Mouse (Mus musculus) kidney, adult 8-10 months (tissue): Measurements from ENCODE around the gene Zfp579.
"Not testable (repeated sequence)": the region's sequence is repeated elsewhere in the genome, so short reads cannot be mapped to it uniquely, and the experiment has no call there.

Experiments used
- DNase-seq, 2 experiments: peaks; one replicate each; pipeline ENCODE4 v3.0.0; 2022

The Zfp579 gene

DNA sequence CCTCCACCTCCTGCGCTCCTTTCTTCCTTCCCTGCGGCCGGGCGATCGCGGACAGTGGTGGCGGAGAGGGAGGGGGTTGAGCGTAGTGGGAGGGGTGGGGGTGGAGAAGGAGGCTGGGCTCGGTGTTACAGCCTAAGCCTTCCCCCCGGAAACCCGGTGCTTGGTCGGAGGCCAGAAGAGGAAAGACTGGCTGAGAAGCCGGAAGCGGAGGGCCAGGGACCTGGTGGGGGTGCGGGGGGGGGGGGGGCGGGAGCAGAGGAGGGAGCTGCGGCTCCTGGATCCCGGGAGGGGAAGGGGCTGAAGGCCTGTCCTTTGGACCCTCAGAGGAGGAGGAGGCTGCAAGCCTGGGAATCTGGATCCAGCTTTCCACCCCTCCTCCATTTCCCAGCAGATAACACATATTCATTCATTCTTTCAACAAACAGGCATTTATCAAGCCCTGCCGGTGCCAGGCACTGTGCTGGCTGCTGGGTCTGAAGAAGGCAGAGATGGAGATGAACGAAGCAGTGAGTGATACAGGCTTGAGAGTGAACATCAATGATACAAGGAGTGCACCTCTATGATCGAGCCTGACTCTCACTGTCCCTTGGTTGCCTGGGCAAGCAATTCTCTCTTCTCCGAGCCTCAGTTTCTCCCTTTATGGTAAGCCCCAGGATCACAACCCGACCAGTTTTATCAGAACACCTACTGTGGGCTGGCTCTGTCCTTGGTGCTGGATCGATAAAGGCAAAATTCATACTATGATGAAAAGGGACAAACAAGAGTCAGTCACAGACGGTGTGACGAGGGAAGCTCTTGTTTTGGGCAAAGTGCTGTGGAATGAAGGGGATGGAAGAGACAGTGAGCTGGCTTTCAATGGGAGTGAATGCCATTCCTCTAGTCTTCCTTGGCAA lies at the start of gene Zfp579:
Gene Zfp579 (minus strand): TSS at position 156 of the 893 bp plus-strand sequence.
- peak; percentile 86 to 93 for DNase-seq

DNA sequence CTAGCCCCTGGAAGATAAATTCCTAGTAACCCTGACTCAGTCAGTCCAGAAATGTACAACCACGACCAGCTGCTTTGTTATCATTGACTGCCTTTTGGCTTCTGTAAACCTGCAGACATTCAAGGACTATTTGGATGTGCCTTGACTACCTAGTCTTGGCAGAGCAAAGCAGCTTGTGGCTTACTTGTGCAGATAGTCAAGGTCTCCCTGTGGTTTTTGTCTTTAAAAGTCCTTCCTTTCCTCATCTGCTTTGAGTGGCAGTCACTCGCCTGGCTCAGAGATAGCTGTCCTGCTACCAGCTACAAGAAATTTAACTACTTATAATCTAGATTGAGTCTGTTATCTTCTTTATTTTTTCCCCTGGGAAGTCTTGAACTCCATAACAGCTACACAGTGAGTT lies 49.0 kb upstream of the Zfp579 start:
- no peak for DNase-seq

DNA sequence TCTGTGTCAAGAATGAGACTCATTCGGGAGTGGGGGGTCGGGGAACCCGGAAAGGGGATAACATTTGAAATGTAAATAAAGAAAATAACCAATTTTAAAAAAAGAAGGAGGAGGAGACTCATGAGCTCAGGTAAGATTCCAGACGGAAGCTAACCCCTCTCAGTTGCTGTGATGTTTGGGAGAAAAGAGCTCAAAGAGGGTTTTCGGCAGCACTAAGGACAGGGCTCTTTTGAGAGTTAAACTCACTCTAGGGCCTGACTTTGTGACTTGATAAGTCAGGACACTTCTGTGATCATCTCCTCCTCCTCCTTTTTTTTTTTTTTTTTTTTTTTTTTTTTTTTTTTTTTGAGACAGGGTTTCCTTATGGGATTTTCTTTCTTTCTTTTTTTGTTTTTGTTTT lies 43.0 kb upstream of the Zfp579 start:
- DNase-seq = no peak

DNA sequence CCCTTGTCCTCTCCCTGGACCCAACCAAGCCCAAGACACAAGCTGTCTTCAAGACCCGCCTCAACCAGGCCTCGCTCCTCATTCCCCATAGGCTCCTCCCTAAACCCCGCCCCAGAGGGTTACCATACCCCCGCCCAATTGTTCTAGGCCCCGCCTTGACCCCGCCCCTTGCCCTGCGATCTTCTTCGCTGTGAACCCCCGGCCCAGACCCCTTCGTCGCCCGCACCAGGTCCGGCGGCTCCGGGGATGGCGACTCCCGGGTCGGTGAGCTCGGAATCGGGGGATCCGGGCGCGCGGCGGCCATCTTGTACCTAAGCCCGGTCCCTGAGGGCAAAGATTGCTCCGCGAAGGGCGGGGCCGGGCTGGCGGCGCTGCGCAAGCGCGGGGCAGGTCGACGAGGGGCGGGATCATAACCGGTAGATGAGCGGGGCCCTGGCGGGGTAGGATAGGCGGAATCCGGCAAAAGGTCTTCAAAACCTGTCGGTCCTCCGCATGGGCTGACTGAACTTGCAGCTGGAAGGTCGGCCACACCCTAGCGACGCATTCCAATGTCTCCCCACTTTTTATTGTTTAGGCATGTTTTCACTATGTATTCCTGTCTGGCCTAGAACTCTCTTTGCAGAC lies 42.3 kb upstream of the Zfp579 start, which contains the start of gene Zfp784:
Gene Zfp784 (minus strand): TSS at position 338 of the 624 bp plus-strand sequence.
- DNase-seq = peak; percentile 92 to 94

DNA sequence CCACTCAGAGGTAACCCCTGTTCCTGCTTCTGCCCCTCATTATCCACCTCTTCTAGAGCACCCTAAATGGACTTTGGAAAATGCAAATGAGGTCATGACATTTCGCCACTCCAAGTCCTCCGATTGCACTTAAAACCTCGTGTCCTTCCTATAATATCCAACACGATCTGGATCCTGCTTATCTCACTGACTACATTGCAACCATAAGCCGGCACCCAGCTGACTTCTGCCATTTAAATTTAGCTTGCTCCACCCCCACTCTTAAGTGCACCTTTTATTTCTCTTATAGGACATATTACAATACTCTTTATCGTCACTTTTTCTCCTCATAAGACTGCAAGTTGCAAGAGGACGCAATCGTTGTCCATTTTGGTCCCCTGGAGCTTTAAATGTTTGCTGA lies 41.5 kb upstream of the Zfp579 start:
- no peak for DNase-seq

DNA sequence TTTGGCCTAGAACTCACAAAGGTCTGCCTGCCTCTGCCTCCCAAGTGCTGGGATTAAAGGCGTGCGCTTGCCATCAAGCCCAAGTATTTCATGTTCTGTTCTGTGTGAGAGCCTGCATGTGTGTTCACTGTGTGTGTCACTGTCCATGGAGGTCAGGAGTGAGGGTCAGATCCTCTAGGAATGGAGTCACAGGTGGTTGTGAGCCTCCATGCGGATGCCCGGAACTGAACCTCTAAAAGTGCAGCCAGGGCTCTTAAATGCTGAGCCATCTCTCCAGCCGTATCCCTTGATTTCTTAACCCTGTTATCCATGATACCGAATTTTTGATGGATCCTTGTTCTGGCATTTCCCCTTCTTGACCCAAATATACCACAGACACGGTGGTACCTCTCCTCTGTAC lies 41.1 kb upstream of the Zfp579 start:
- DNase-seq = no peak

DNA sequence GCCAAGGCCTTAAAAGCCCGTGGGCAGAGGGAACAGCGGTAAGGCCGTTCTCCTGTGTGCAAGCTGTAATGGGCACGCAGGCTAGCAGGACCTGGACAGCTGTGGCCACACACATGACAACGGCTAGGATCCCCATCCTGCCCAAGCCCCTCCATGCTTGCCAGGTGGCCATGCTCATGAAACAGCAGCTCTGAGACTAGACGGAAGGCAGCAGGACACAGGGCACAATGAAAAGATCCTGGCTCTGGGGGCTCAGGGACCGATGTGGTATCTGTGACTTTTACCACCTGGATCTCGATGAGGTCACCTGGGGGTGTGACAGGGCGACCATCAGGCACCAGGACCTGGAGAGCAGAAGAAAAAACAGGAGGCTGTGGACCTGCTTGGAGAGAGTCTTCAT lies 40.2 kb upstream of the Zfp579 start:
- no peak for DNase-seq

DNA sequence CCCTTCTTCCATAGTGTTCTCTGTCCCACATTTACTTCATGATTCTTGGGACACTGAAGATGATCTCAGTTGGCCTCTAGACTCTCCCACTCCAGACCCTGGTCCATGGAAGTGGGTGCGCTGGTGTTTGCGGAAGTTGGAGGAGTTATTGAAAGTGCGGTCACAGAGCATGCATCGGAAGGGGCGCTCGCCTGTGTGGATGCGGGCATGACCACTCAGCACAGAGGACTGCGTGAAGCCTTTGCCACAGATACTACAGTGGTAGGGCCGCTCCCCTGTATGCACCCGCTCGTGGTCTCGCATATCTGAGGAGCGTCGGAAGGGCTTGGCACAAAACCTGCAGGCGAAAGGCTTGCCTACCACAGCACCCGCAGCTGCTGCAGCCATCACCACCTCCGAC lies 39.7 kb upstream of the Zfp579 start:
- DNase-seq = no peak

DNA sequence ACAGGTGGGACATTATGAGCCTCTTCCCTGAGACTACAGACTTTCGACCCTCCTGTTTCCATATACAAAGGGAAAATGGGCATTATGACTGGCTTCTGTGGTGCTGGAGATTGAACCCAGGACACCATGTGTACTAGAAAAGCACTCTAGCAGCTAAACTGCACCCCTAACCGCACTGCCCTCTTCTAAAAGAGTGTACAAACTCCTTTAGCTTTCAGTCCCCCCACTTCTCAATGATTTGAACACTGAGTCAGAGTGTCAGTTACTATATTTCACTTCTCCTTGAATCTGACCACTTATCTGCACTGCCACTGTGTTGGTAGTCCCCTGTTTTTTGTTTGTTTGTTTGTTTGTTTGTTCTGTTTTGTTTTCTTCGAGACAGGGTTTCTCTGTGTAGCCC lies 37.9 kb upstream of the Zfp579 start, which contains the start of gene 4632433K11Rik:
Gene 4632433K11Rik (plus strand): TSS at position 301 of the 400 bp plus-strand sequence.
- DNase-seq = no peak

DNA sequence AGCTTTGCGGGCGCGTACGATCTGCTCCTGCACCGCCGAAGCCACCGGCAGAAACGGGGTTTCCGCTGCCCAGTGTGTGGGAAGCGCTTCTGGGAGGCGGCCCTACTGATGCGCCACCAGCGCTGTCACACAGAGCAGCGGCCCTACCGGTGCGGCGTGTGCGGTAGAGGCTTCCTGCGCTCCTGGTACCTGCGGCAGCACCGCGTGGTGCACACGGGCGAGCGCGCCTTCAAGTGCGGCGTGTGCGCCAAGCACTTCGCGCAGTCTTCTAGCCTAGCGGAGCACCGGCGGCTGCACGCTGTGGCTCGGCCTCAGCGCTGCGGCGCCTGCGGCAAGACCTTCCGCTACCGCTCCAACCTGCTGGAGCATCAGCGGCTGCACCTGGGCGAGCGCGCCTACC lies 35.5 kb upstream of the Zfp579 start:
- no peak for DNase-seq

DNA sequence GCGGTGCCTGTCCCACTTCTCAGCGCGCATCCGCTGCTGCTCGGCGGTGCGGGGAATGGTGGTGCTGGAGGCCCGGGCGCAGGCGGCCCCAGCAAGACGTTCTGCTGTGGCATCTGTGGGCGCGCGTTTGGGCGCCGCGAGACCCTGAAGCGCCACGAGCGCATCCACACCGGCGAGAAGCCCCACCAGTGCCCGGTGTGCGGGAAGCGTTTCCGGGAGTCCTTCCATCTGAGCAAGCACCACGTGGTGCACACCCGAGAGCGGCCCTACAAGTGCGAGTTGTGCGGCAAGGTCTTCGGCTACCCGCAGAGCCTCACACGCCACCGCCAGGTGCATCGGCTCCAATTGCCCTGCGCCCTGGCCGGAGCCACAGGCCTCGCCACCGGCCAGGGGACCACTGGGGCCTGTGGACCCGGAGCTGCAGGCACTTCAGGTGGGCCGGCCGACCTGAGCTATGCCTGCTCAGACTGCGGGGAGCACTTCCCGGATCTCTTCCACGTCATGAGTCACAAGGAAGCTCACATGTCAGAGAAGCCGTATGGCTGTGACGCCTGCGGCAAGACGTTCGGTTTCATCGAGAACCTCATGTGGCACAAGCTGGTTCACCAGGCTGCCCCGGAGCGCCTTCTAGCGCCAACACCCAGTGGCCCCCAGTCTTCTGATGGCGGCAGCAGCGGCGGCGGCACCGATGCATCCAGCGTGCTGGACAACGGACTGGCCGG lies 34.8 kb upstream of the Zfp579 start:
- DNase-seq = no peak

DNA sequence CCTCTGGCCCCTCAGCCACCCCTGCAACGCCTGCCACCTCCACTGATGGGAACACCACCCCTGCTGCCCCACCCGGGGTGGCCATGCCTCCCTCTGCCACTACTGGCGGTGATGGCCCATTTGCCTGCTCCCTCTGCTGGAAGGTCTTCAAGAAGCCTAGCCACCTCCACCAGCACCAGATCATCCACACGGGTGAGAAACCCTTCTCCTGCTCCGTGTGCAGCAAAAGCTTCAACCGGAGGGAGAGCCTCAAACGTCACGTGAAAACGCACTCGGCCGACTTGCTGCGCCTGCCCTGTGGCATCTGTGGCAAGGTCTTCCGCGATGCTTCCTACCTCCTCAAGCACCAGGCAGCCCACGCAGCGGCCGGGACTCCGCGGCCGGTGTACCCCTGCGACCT lies 34.0 kb upstream of the Zfp579 start:
- no peak for DNase-seq

DNA sequence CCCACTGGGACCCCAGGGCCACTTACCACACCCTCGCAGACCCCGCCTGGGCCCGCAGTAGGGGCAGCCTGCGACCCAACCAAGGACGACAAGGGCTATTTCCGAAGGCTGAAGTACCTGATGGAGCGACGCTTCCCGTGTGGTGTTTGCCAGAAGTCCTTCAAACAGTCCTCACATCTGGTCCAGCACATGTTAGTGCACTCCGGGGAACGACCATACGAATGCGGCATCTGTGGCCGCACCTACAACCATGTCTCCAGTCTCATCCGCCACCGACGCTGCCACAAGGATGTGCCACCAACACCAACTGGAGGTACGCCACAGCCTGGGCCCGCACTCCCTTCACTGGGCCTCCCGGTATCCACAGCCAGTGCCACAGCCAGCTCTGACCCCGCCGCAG lies 33.6 kb upstream of the Zfp579 start:
- no peak for DNase-seq

DNA sequence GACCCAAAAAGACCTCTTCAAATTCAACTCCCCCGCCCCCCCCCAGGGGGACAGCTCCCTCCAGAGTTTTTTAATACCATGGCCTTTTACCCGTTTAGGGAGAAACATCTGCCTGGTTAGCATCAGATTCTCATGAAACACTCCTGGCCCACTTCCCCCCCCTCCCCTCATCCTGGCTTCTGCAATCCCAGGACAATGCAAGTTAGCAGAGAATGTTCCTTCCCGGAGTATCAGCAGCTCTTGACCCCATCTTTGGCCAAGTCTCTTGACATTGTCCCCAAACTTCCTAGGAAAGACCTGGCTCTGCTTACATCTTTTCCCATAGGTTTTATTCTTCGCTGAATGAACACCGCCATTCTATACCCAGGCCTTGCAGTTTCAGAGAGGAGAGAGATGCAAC lies 25.2 kb upstream of the Zfp579 start:
- no peak for DNase-seq

DNA sequence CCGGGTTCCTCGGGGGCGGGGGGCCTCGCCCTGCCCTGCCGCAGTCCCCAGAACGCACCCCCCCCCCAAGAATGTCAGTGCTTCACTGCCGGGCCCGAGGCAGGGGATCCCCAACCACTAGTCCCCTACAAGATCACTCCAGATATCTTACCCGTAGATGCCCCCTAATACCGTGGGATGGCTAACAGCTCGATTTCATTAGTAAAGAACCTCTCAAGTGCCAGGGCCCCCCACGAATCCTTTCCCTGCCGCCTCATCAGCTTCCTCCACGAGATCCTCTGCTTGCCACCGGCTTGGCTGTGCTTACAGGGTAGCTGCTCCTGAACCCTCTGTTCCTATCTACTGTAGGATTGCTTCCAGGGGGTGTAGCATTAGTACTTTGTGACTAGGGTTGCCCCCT lies 24.7 kb upstream of the Zfp579 start:
- DNase-seq = no peak

DNA sequence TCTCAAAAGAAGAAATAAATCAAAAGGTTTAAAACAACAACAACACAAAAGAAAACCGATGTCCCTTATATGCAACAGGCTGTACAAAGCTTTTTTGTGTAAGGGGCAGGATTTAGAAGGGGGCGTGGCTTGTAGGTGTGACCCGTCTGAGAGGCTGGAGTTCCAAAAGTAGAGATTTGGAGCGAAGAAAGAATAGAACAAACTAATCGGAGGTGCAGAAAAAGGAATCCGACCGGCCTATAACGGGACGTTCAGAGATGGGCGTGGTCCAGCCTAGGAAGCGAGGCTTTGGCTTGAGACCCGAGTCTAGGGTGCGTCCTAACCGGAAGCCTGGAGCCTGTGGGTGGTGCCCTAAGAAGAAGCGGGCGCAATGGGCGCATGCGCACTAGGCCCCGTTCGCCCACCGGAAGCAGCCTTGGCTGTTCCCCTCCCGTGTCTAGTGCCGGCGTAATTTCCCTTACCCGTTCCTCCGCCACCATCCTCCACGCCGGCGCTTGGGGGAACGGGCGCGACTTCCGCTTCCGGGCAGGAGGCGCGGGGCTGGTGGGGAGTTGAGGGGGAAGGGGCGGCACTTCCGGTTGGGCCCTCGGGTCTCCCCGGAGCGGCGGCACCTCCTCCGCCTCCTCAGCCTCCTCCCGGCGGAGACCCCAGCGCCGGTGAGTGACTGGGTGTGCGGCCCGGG lies 24.2 kb upstream of the Zfp579 start, which contains the start of the genes Zfp865 and Ccdc106:
Gene Zfp865 (plus strand): TSS at position 377 of the 682 bp plus-strand sequence.
Gene Ccdc106 (plus strand): TSS at position 554 of the 682 bp plus-strand sequence.
- DNase-seq = peak; percentile 99

DNA sequence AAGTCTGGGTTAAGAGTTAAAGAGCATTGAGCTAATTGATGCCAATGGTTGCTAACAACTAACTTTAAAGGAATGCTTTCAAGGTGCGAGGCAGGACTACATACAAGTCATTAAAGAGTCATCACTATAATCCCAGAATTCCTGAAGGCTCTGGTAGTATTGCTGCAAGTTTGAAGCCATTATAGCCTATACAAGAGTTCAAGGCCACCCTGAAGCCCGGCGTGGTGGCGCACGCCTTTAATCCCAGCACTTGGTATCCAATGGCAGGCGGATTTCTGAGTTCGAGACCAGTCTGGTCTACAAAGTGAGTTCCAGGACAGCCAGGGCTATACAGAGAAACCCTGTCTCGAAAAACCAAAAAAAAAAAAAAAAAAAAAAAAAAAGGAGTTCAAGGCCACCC lies 23.6 kb upstream of the Zfp579 start:
- DNase-seq = not testable (repeated sequence)

DNA sequence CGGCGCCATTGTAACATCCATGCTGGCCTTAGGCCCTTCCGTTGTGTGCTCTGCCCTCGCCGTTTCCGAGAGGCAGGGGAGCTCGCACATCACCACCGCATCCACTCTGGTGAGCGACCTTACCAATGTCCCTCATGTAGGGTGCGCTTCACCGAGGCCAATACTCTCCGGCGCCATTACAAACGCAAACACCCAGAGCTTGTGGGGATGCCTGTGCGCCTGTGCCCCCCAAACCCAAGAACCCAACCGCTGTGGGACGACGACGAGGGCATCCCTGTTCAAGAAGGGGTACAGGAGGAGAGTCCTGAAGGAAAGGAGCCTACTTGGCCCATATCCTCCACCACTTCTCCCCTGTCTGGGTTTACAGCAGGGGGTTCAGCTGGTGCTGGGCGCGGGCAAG lies 22.0 kb upstream of the Zfp579 start:
- no peak for DNase-seq

DNA sequence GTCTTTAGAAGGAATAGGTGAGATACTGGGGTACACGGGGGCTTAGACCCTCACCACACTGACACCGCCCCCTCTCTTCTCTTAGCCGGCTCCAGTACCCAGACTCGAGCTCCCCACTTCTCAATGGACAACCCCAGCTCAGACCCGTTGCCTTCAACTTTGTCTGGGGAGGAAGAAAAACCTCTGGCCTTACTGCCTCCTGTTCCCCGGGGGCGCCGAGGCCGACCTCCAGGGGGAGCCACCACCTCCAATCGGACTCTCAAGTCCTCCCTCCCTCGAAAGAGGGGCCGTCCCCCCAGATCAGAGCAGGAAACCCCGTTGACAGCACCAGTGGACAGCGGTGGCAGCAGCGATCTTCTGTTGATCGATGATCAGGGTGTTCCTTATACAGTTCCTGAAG lies 21.4 kb upstream of the Zfp579 start:
- no peak for DNase-seq

DNA sequence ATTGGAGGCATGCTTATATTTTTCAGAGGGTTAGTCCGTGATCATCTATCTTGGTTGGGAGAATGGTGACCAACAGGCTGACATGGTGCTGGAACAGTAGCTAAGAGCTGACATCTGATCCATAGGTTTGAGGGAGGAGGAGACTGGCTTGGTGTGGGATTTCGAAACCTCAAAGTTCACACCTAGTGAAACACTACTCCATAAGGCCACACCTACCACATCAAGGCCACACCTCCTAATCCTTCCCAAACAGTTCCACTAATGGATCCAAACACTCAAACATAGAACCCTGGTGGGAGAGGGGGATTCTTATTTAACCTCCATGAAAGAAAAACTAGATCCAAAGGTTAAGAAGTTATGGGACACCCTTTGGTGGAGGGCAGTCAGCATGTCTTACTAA lies 21.0 kb upstream of the Zfp579 start:
- DNase-seq = no peak

DNA sequence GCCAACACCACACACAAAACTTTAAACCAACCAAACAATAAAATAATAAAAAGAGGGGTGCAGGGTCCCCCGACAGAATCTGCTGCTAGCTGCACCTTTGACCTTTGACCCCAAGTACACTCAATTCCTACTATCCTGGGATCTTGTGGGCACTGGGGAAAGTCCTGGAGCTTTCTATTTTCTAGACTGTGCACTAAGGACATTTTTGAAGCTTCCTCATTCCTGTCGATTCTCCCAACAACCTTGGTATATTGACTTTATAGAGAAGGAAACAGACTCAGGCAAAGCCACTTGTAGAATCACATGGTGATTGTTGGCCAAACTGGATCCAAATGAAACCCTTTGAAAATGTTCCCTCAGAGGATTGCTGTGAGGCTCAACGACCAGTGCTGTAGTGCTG lies 20.1 kb upstream of the Zfp579 start:
- peak in 1 of 2 experiments; percentile 47 for DNase-seq

DNA sequence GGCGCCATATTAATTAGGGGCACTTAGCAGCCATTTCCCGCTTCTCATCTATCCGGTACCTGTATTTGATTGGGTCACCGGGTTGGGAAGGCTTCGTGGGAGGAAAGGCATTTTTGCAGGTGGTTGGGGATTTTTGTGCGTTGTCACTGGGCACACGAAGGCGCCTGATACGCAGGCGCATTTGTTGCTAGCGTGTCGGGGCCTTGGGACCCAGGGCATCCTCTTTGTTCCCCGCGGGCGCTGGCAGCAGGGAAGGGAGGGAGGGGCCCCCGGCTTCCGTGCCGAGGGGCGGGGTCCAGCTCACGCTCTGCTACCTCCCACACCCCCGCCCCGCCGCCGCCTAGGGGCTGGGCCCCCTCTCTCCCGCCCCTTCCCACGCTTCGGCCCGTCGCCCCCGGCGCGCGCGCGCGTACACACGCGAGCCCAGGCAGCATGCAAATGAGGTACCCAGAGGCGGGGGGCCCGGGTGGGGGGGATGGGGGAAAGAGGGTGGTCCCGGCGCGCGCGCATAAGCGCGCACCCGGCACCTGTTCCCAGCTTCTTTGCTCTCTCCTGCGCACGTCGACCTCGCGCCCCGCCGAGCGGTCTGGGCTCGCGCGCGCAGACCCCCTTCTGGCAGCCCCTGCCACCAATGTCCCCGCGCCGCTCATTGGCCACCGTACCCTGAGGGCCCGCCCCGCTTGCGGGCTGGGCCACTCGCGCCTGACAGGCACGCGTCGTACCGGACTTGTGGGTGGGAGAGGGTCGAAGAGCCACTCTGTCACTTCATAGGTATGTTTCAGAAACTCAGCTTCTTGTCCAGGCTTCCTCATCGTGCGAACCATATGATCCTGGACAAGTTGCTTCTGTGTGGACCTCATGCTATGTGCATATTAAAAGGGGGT lies 19.4 kb upstream of the Zfp579 start, which contains the start of gene Gm44973:
Gene Gm44973 (plus strand): TSS at position 379 of the 884 bp plus-strand sequence.
- peak; percentile 93 to 94 for DNase-seq
